Mouse (Mus musculus) megakaryocyte-erythroid progenitor cell, adult 5-6 weeks (primary cell): ENCODE data around the gene Fmo2. TPM values are rescaled to one million over a fixed set of nuclear protein-coding genes. Genes with fewer than 3 reads are reported as not detected.

Source experiments
- ATAC-seq: replicated peaks from 2 replicates; pipeline ENCODE4 v1.8.0; 2016; ENCODE audit warnings: mild to moderate bottlenecking, inconsistent platforms; ENCODE audit not compliant: severe bottlenecking, poor library complexity, low FRiP score, low TSS enrichment
- total RNA-seq, 2 experiments: library from RNA; stranded (forward) in 1 of 2; stranded (reverse) in 1 of 2; fragments of 200-1000, 215-1000 nt in 1 of 2; fragments of >200 nt in 1 of 2; fragmentation: Nextera tagmentation in 1 of 2; gene quantifications; 2 replicates each; pipeline ENCODE4 v1.2.3; 2014 to 2017

Fmo2 gene
- total RNA-seq, 2 experiments from 2014 or later = not detected

- no peak for ATAC-seq
Measured at GRCm38 (mm10) chr1:162858748-162859130, 39.8 kb downstream of the Fmo2 start.

- ATAC-seq = no peak
Measured at GRCm38 (mm10) chr1:162857766-162858747, 40.5 kb downstream of the Fmo2 start.

GRCm38 (mm10) chr1:162853812-162854482 is 44.6 kb downstream of the Fmo2 start:
- ATAC-seq = no peak

DNA sequence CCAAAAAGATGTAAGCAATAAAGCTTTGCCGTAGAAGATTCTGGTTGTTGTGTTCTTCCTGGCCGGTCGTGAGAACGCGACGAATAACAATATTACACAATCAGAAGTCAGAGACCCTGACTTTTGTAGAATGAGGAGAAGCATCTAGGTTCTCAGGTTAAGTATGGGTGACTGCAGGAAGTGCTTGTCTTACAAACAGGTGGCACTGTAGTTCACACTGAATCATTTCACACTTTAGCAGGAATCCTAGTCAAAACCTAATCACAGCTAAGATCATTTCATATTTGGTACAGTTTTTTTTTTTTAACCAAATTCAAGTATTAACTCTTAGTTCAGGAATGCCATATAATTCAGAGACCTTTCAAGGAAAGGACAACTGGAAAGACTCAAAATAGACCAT is 51.0 kb downstream of the Fmo2 start:
- no peak for ATAC-seq

DNA sequence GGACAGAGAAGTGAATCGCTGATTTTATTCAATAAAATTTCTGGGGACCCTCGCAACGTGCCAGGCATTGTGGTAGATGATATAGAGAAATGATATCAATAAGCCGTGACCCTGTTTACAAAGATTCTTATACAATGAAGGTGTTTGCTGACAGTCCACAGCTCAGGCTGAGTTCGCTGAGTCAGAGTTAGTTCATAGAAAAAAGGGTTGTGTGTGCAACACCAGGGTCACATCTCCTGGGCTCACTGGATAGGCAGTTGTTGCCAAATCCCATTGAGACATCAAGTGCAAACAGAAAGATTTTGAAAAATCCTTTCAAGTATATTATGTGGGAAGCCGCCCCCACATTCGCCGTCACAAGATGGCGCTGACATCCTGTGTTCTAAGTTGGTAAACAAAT is 58.3 kb downstream of the Fmo2 start:
- no peak for ATAC-seq

GRCm38 (mm10) chr1:162838976-162839375 is 59.5 kb downstream of the Fmo2 start:
- ATAC-seq = no peak

GRCm38 (mm10) chr1:162834342-162834741 is 64.2 kb downstream of the Fmo2 start:
- ATAC-seq = no peak

DNA sequence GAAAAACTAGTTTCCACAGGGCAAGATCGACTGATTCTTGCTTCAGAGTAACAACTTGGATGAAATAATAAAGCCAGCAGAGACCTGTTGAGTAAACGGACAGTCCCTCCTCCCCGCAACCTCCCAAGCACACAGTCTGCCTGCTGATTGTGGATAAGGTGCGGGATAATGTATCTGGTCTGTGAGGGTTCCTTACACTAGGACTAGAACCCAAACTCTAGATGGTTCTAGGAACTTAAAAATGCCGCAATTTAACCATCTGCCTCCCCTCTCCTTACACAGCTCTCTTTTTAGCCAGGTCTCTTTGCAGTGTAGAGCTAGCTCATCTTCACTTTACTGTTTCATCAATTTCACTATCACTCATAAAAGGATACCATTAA is 66.0 kb downstream of the Fmo2 start:
- ATAC-seq = no peak

DNA sequence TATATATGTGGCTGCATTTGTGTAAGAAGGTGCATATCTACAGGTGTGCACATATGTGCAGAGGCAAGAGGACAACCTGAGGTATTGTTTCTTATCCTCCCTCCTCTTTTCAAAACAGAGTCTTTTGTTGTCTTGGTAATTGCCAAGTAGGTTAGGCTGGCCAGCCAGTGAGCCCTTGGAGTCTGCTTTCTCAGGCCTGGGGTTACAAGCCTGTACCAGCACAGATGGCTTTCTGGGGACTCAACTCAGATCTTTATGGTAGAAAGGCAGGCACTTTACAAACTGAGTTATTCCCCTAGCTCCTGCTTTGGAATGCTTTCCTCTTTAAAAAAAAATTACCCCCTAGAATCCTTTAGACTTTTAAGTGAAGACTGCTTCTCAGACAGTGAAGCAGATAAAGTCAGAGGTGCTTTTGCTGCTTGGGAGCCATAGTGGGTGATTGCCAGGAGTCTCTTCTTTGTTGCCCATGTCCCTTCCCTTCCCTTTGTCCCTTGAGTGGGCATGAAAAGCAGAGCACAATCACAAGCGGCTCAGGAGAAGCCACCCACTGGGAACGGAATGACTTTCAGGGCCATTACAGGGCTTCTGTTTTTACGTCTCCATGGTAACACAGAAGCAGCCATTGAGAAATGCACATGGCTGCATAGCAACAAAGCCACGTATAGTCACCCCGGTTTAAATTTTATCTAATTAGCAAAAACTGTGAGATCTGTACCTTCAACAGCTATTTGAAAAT is 66.5 kb downstream of the Fmo2 start:
- ATAC-seq = no peak

Other genes starting within 250 kb of the Fmo2 start
- gene Myocos, start 240.5 kb downstream of the Fmo2 start, total RNA-seq (2014; fragmentation: Nextera tagmentation) = not detected in 2 replicates
- gene Myocos, start 240.5 kb downstream of the Fmo2 start, total RNA-seq (2017) = not detected in 2 replicates
- gene Prrc2c, start 158.2 kb downstream of the Fmo2 start, total RNA-seq (2014; fragmentation: Nextera tagmentation) = 251 and 298 TPM in 2 replicates
- 150 and 186 TPM in 2 replicates for gene Prrc2c, start 158.2 kb downstream of the Fmo2 start, total RNA-seq (2017)
- gene Fmo4, start 84.8 kb downstream of the Fmo2 start, total RNA-seq (2014; fragmentation: Nextera tagmentation) = not detected in 2 replicates
- gene Fmo4, start 84.8 kb downstream of the Fmo2 start, total RNA-seq (2017) = 0.42 TPM in 1 of 2 replicates, not detected in the other
- gene Fmo1, start 32.1 kb downstream of the Fmo2 start, total RNA-seq (2014; fragmentation: Nextera tagmentation) = not detected in 2 replicates
- not detected in 2 replicates for gene Fmo1, start 32.1 kb downstream of the Fmo2 start, total RNA-seq (2017)
- not detected in 2 replicates for gene Fmo6, start 38.8 kb upstream of the Fmo2 start, total RNA-seq (2014; fragmentation: Nextera tagmentation)
- not detected in 2 replicates for gene Fmo6, start 38.8 kb upstream of the Fmo2 start, total RNA-seq (2017)
- not detected in 2 replicates for gene Fmo3, start 85.8 kb upstream of the Fmo2 start, total RNA-seq (2014; fragmentation: Nextera tagmentation)
- not detected in 2 replicates for gene Fmo3, start 85.8 kb upstream of the Fmo2 start, total RNA-seq (2017)
- not detected in 2 replicates for gene Mroh9, start 186.9 kb upstream of the Fmo2 start, total RNA-seq (2014; fragmentation: Nextera tagmentation)
- gene Mroh9, start 186.9 kb upstream of the Fmo2 start, total RNA-seq (2017) = not detected in 2 replicates